Mouse (Mus musculus) lung, embryonic 16.5 days (tissue): ENCODE results near the gene Klf12. TPM values are rescaled to one million over a fixed set of nuclear protein-coding genes. Genes with fewer than 3 reads are reported as not detected.
A peak's percentile ranks its signal among the peaks of the same experiment; 100 is the strongest.

ENCODE experiments used
- ATAC-seq: fragments of 200-750 bp; cut with Nextera tagmentation; 2 replicates; pipeline ENCODE4 v1.8.0; 2017; ENCODE audit warnings: low read depth, mild to moderate bottlenecking, moderate library complexity
- H3K27ac ChIP-seq: fragments of 300-500 bp; sonication (generic); 2 replicates; pipeline ENCODE4 v1.5.1; 2014; ENCODE audit warnings: mild to moderate bottlenecking, control low read depth, low read length
- H3K27me3 ChIP-seq: fragments of 300-500 bp; sonication (generic); 2 replicates; pipeline ENCODE4 v1.6.1; 2014; ENCODE audit warnings: low read depth, low read length, mixed read lengths; ENCODE audit not compliant: control insufficient read depth, insufficient read depth
- H3K36me3 ChIP-seq: fragments of 300-500 bp; sonication (generic); 2 replicates; pipeline ENCODE4 v1.6.1; 2014; ENCODE audit warnings: low read length; ENCODE audit not compliant: control insufficient read depth, insufficient read depth
- H3K4me1 ChIP-seq: fragments of 300-500 bp; sonication (generic); replicated peaks from 2 replicates; pipeline ENCODE4 v1.6.1; 2014; ENCODE audit warnings: low read length, mixed read lengths; ENCODE audit not compliant: control insufficient read depth, insufficient read depth
- H3K4me2 ChIP-seq: fragments of 300-500 bp; sonication (generic); 2 replicates; pipeline ENCODE4 v1.6.1; 2014; ENCODE audit warnings: low read depth, low read length, control low read depth
- H3K4me3 ChIP-seq: fragments of 300-500 bp; sonication (generic); 2 replicates; pipeline ENCODE4 v1.5.1; 2014; ENCODE audit warnings: mild to moderate bottlenecking, low read length, control low read depth
- H3K9ac ChIP-seq: fragments of 300-500 bp; sonication (generic); 2 replicates; pipeline ENCODE4 v1.6.1; 2014; ENCODE audit warnings: low read length, control low read depth
- H3K9me3 ChIP-seq: fragments of 300-500 bp; sonication (generic); 2 replicates; pipeline ENCODE4 v1.6.1; 2016; ENCODE audit warnings: low read length; ENCODE audit not compliant: control insufficient read depth
- WGBS: fragments of 180-500 bp; shearing (Covaris S2); extraction: QIAGEN DNeasy Blood & Tissue Kit; methylation state at CpG from one replicate; pipeline ENCODE4 v1.1.7; 2014; 5-methylcytosine and 5-hydroxymethylcytosine counted together
- polyA plus RNA-seq: library from polyadenylated mRNA; unstranded; fragments of >200 nt; fragmentation: Nextera tagmentation; extraction: Ambion mirVana; gene quantifications from 2 replicates; pipeline ENCODE4 v1.2.1, GENCODE M21; 2015

Klf12 gene
- polyA plus RNA-seq, 1 experiment from 2014 or later = 10.8 TPM

- Histone ChIP-seq H3K4me2 (peak overlapping the region; percentile 96), H3K27ac (peak overlapping the region; percentile 94), H3K4me1 (peaks cover 9% of the 10 kb centered on the region), H3K9ac (peak overlapping the region; percentile 73), H3K27me3 (no peaks in the 10 kb centered on the region), H3K36me3 (no peaks in the 10 kb centered on the region), H3K9me3 (no peaks in the 10 kb centered on the region), H3K4me3 (peak overlapping the region; percentile 73)
- WGBS = 7% methylated on average over 19 of the region's 19 CpGs
- ATAC-seq = no peak
Measured at GRCm38 (mm10) chr14:100286586-100287241, 2.2 kb upstream of the Klf12 start.

GRCm38 (mm10) chr14:100285656-100286585, 1.4 kb upstream of the Klf12 start:
- peak; percentile 62 for ATAC-seq
- peak overlapping the region; percentile 73 for H3K4me3 ChIP-seq
- no peaks in the 10 kb centered on the region for H3K36me3 ChIP-seq
- under 1% methylated on average over 57 of the region's 60 CpGs for WGBS
- no peaks in the 10 kb centered on the region for H3K27me3 ChIP-seq
- peak overlapping the region; percentile 94 for H3K27ac ChIP-seq
- H3K4me1 ChIP-seq = peaks cover 12% of the 10 kb centered on the region
- peak overlapping the region; percentile 73 for H3K9ac ChIP-seq
- H3K4me2 ChIP-seq = peak overlapping the region; percentile 96
- H3K9me3 ChIP-seq = no peaks in the 10 kb centered on the region

GRCm38 (mm10) chr14:100284861-100285655, 579 bp upstream of the Klf12 start:
- Histone ChIP-seq H3K4me2 (peak overlapping the region; percentile 96), H3K27ac (peak overlapping the region; percentile 94), H3K27me3 (no peaks in the 10 kb centered on the region), H3K9ac (peak overlapping the region; percentile 73), H3K9me3 (no peaks in the 10 kb centered on the region), H3K36me3 (no peaks in the 10 kb centered on the region), H3K4me1 (peaks cover 12% of the 10 kb centered on the region), H3K4me3 (peak overlapping the region; percentile 73)
- peak; percentile 90 for ATAC-seq
- 0% methylated on average over 43 of the region's 48 CpGs for WGBS

- Histone ChIP-seq H3K36me3 (no peaks in the 10 kb centered on the region), H3K4me3 (peak overlapping the region; percentile 73), H3K4me2 (peak overlapping the region; percentile 96), H3K9me3 (no peaks in the 10 kb centered on the region), H3K27me3 (no peaks in the 10 kb centered on the region), H3K4me1 (peaks cover 12% of the 10 kb centered on the region), H3K9ac (peak overlapping the region; percentile 73), H3K27ac (peak overlapping the region; percentile 94)
- ATAC-seq = no peak
- 2% methylated on average over 26 of the region's 27 CpGs for WGBS
Measured at GRCm38 (mm10) chr14:100283411-100284118, 914 bp downstream of the Klf12 start.

- 3% methylated on average over 7 of the region's 7 CpGs for WGBS
- H3K9ac ChIP-seq = no peak overlapping the region
Measured at GRCm38 (mm10) chr14:100282651-100283050, 1.8 kb downstream of the Klf12 start.

GRCm38 (mm10) chr14:100281734-100282133, 2.7 kb downstream of the Klf12 start:
- Histone ChIP-seq H3K4me1 (peaks cover 9% of the 10 kb centered on the region), H3K9ac (no peak overlapping the region), H3K27me3 (no peaks in the 10 kb centered on the region), H3K27ac (no peak overlapping the region), H3K4me3 (no peak overlapping the region), H3K9me3 (no peaks in the 10 kb centered on the region), H3K36me3 (no peaks in the 10 kb centered on the region), H3K4me2 (no peak overlapping the region)
- no peak for ATAC-seq
- WGBS = 20% methylated on average over 3 of the region's 3 CpGs

More at GRCm38 (mm10) chr14:100282651-100283050, 1.8 kb downstream of the Klf12 start:
- H3K4me3 ChIP-seq = 0 out of 2 replicates have a peak overlapping the region, but pooled peaks have one; percentile 3
- no peak overlapping the region for H3K27ac ChIP-seq
- peak overlapping the region; percentile 13 for H3K4me2 ChIP-seq
- no peaks in the 10 kb centered on the region for H3K9me3 ChIP-seq
- H3K27me3 ChIP-seq = no peaks in the 10 kb centered on the region
- H3K36me3 ChIP-seq = no peaks in the 10 kb centered on the region
- peaks cover 12% of the 10 kb centered on the region for H3K4me1 ChIP-seq
- ATAC-seq = no peak

- ATAC-seq = no peak
- Histone ChIP-seq H3K9me3 (no peaks in the 10 kb centered on the region), H3K4me2 (no peak overlapping the region), H3K36me3 (no peaks in the 10 kb centered on the region), H3K27ac (no peak overlapping the region), H3K9ac (no peak overlapping the region), H3K4me1 (no peaks in the 10 kb centered on the region), H3K4me3 (no peak overlapping the region), H3K27me3 (no peaks in the 10 kb centered on the region)
- 58% methylated on average over 2 of the region's 2 CpGs for WGBS
Measured at GRCm38 (mm10) chr14:100274179-100274578, 10.3 kb downstream of the Klf12 start.

GRCm38 (mm10) chr14:100260531-100260930, 23.9 kb downstream of the Klf12 start:
- 64% methylated on average over 4 of the region's 4 CpGs for WGBS
- Histone ChIP-seq H3K27me3 (no peaks in the 10 kb centered on the region), H3K9ac (no peak overlapping the region), H3K4me1 (no peaks in the 10 kb centered on the region; the same call in 1 of the 2 replicates), H3K9me3 (no peaks in the 10 kb centered on the region), H3K4me3 (no peak overlapping the region), H3K36me3 (no peaks in the 10 kb centered on the region), H3K4me2 (no peak overlapping the region), H3K27ac (no peak overlapping the region)
- peak; percentile 36; the same call in 1 of the 2 replicates for ATAC-seq
